Mouse (Mus musculus): ENCODE results near the gene Rgs8. TPM values are rescaled to one million over a fixed set of nuclear protein-coding genes. Genes with fewer than 3 reads are reported as not detected.

Gene Rgs8
- 16.4 and 19.7 TPM in 2 replicates for polyA plus RNA-seq (2014; fragmentation: Nextera tagmentation; extraction: Ambion mirVana)

DNA sequence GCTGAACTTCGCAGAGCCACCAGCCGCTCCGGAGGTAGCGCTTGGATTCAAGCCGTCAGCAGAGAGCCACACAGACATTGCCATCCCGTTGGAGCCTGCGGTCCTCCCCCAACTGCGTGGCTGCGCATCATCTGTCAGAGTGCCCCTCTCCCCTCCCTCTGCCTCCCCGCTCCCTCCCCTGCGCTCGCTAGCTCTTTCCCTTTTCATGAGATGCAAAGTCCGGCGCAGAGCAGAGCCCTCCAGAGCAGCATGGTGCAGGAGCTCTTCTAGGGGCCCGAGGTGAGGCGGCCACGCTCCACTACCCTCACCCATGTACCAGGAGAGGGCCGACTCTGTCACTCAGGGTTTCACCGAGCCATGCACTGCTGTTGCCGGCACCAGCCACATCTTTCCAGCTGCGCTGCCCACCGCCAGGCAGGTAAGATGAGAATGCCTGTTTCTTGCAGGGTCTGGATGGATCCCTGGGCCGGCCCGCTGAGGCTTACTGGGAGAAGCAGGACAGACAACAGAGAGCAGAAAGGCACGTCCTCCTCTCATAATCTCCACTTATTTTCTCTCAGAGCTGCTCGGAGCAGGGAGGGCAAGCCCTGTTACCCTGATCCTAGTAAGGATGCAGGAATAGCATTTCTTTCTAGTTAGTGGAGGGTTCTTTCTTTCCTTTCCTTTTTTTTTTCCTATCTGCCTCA is at the start of gene Rgs8:
Rgs8 (plus strand) TSS at position 88 of the 686 bp plus-strand sequence.
- Histone ChIP-seq H3K27me3 (ENCODE audit: control insufficient read depth, insufficient read depth, low read length) (no peaks in the 10 kb centered on the region), H3K27ac (peak within 1 kb of the TSS; percentile 76), H3K9ac (peak within 1 kb of the TSS; percentile 60), H3K4me3 (replicated peaks; ENCODE audit: low read length) (peak within 1 kb of the TSS; percentile 37), H3K4me2 (replicated peaks) (peak within 1 kb of the TSS; percentile 61), H3K36me3 (replicated peaks; ENCODE audit: control insufficient read depth, insufficient read depth) (no peaks in the 10 kb centered on the region), H3K4me1 (replicated peaks; ENCODE audit: control insufficient read depth, insufficient read depth, low read length) (peaks cover 27% of the 10 kb centered on the region), H3K9me3 (ENCODE audit: control insufficient read depth, low read length) (no peaks in the 10 kb centered on the region)
- DNase-seq (ENCODE audit: low spot score) (peak; percentile 67), ATAC-seq (ENCODE audit: low FRiP score) (peak; percentile 84)
- under 1% methylated on average over 26 of the region's 26 CpGs for WGBS

DNA sequence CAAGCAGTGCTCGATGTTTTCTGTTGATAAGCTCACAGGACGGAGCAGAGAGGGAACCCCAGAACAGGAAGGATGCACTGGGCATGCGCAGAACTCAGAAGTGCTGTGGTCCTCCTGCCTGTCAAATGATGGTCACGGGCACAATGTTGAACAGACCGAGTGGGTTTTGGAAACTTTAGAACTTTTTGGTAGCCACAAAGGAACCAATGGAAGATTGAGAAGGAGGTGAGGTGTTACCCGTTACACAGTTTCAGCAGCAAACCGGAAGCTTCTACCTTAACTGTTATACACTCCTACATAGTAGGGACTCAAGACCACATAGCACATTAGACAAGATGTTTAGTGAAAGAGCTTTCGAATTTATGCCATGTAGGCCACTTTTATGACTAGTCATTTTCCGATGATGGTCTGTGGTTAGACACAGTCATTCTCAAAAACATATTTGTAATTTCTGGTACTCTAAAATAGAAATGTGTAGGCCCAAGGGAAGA is 35.4 kb upstream of the Rgs8 start:
- 95% methylated on average over 9 of the region's 9 CpGs for WGBS
- Histone ChIP-seq H3K27me3 (ENCODE audit: control insufficient read depth, insufficient read depth, low read length) (no peaks in the 10 kb centered on the region), H3K4me1 (replicated peaks; ENCODE audit: control insufficient read depth, insufficient read depth, low read length) (no peaks in the 10 kb centered on the region), H3K4me3 (replicated peaks; ENCODE audit: low read length) (no peak overlapping the region), H3K9me3 (ENCODE audit: control insufficient read depth, low read length) (no peaks in the 10 kb centered on the region), H3K36me3 (replicated peaks; ENCODE audit: control insufficient read depth, insufficient read depth) (no peaks in the 10 kb centered on the region), H3K27ac (no peak overlapping the region), H3K9ac (no peak overlapping the region), H3K4me2 (replicated peaks) (no peak overlapping the region)
- ATAC-seq (ENCODE audit: low FRiP score) (no peak), DNase-seq (ENCODE audit: low spot score) (no peak)

DNA sequence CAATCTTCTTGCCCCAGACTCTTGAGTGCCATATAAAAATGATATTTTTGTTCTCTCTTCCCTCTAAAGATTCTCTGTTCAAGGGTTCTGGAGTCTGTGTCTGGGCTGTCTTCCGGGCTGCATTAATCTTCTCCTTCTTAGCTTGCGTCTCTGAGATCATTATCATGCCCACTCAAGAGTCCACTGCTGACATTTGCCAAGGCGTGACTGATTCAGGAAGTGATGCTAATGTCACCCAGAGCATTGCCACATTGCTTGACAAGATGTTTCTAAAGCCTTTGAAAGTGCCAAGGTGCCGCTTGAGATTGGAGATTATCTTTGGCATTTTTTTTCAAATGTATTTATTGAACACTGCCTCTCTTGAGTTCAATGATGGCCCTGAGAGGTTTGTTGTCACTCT is 29.8 kb upstream of the Rgs8 start:
- DNase-seq (ENCODE audit: low spot score) (no peak), ATAC-seq (ENCODE audit: low FRiP score) (no peak)
- Histone ChIP-seq H3K4me2 (replicated peaks) (no peak overlapping the region), H3K4me1 (replicated peaks; ENCODE audit: control insufficient read depth, insufficient read depth, low read length) (no peaks in the 10 kb centered on the region), H3K27ac (no peak overlapping the region), H3K27me3 (ENCODE audit: control insufficient read depth, insufficient read depth, low read length) (no peaks in the 10 kb centered on the region), H3K36me3 (replicated peaks; ENCODE audit: control insufficient read depth, insufficient read depth) (no peaks in the 10 kb centered on the region), H3K4me3 (replicated peaks; ENCODE audit: low read length) (no peak overlapping the region), H3K9me3 (ENCODE audit: control insufficient read depth, low read length) (no peaks in the 10 kb centered on the region), H3K9ac (no peak overlapping the region)
- 86% methylated on average over 4 of the region's 4 CpGs for WGBS

DNA sequence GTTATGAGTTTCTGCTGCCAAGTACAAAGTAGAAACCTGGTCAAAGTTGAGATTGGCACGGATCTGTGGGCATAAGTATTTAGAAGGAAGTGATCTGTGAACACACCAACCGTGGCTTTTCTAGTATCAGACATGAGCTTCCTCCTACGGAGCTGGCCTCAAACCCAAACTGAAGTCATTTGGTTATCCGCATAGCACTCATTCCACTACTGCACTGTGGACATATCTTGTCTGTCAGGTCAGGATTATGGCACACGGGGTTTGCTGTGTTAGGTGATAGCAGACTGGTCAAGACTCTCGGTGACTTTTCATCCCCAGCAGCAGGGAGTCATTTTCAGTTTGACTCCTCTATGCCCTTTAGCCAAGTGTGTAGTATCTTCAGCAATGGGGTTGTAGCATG is 20.1 kb upstream of the Rgs8 start:
- ATAC-seq (ENCODE audit: low FRiP score) (no peak), DNase-seq (ENCODE audit: low spot score) (no peak)
- H3K27ac ChIP-seq = no peak overlapping the region
- no peaks in the 10 kb centered on the region for H3K9me3 ChIP-seq (ENCODE audit: control insufficient read depth, low read length)
- WGBS = 94% methylated on average over 6 of the region's 6 CpGs
- no peak overlapping the region for H3K4me3 ChIP-seq (replicated peaks; ENCODE audit: low read length)
- H3K4me2 ChIP-seq (replicated peaks) = no peak overlapping the region
- no peaks in the 10 kb centered on the region for H3K36me3 ChIP-seq (replicated peaks; ENCODE audit: control insufficient read depth, insufficient read depth)
- H3K27me3 ChIP-seq (ENCODE audit: control insufficient read depth, insufficient read depth, low read length) = no peaks in the 10 kb centered on the region
- H3K4me1 ChIP-seq (replicated peaks; ENCODE audit: control insufficient read depth, insufficient read depth, low read length) = no peaks in the 10 kb centered on the region
- no peak overlapping the region for H3K9ac ChIP-seq

DNA sequence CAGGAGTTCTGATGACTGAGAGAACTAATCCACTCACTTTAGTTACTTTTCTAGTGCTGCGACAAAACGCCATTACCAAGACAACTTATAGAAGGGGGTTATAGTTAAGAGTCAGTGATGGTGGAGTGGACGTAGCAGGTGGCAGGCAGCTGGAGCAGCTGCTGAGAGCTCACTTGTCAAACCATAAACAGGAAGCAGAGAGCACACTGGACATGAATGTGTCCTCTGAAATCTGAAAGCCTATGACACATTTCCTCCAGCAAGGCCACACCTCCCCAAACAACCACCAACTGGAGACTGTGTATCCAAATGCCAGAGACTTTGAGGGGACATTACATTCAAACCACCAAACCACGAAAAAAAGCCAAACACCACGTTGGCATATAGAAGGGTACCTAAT is 17.8 kb upstream of the Rgs8 start:
- no peak overlapping the region for H3K9ac ChIP-seq
- H3K27ac ChIP-seq = no peak overlapping the region
- H3K4me2 ChIP-seq (replicated peaks) = no peak overlapping the region
- 83% methylated on average over 5 of the region's 5 CpGs for WGBS
- H3K9me3 ChIP-seq (ENCODE audit: control insufficient read depth, low read length) = no peaks in the 10 kb centered on the region
- H3K36me3 ChIP-seq (replicated peaks; ENCODE audit: control insufficient read depth, insufficient read depth) = no peaks in the 10 kb centered on the region
- H3K4me3 ChIP-seq (replicated peaks; ENCODE audit: low read length) = no peak overlapping the region
- DNase-seq (ENCODE audit: low spot score) (no peak), ATAC-seq (ENCODE audit: low FRiP score) (no peak)
- H3K27me3 ChIP-seq (ENCODE audit: control insufficient read depth, insufficient read depth, low read length) = no peaks in the 10 kb centered on the region
- H3K4me1 ChIP-seq (replicated peaks; ENCODE audit: control insufficient read depth, insufficient read depth, low read length) = no peaks in the 10 kb centered on the region

DNA sequence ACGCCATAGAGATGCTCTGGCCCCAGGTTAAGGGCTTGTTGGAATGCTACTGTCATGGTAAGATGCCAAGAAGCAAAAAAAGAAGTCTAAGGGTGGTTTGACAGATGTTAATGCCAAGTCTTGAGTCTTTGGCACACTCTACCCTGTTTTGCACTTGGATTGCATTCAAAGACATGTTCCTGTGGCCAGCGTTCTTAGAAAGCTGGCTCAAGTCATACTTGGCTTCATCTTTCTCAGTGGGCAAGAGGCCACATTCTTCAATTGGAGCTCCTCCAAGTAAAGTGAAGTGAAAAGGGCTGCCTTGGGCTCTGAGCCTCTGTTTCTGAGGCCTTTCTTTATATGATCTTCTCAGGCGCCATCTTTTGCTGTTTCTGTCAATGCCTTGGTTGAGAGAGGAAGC is 17.3 kb upstream of the Rgs8 start:
- H3K4me1 ChIP-seq (replicated peaks; ENCODE audit: control insufficient read depth, insufficient read depth, low read length) = no peaks in the 10 kb centered on the region
- ATAC-seq (ENCODE audit: low FRiP score) (no peak), DNase-seq (ENCODE audit: low spot score) (peak; percentile 47)
- no peak overlapping the region for H3K9ac ChIP-seq
- no peaks in the 10 kb centered on the region for H3K36me3 ChIP-seq (replicated peaks; ENCODE audit: control insufficient read depth, insufficient read depth)
- H3K27me3 ChIP-seq (ENCODE audit: control insufficient read depth, insufficient read depth, low read length) = no peaks in the 10 kb centered on the region
- H3K27ac ChIP-seq = no peak overlapping the region
- H3K4me3 ChIP-seq (replicated peaks; ENCODE audit: low read length) = no peak overlapping the region
- 75% methylated on average over 3 of the region's 3 CpGs for WGBS
- no peaks in the 10 kb centered on the region for H3K9me3 ChIP-seq (ENCODE audit: control insufficient read depth, low read length)
- H3K4me2 ChIP-seq (replicated peaks) = no peak overlapping the region

DNA sequence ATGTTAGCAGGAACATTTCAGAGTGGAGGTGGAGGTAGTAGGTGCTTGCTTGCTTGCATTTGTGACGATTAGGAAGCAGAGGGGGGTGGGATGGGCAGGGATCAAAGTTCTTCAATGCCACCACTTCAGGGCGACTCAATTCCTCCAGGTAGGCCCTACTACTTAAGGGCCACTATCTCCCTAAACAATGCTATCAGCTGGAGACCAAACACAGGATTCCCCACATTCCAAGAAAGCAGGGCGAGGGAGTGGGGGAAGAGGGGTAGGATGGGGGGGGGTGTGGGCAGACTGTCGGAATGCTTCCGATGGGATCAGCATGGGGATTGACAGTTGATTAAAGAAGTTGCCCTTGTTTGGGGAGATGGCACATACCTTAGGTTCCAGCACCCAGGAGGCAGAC is 16.0 kb upstream of the Rgs8 start:
- Histone ChIP-seq H3K36me3 (replicated peaks; ENCODE audit: control insufficient read depth, insufficient read depth) (no peaks in the 10 kb centered on the region), H3K27ac (no peak overlapping the region), H3K4me1 (replicated peaks; ENCODE audit: control insufficient read depth, insufficient read depth, low read length) (peaks cover 8% of the 10 kb centered on the region), H3K27me3 (ENCODE audit: control insufficient read depth, insufficient read depth, low read length) (no peaks in the 10 kb centered on the region), H3K4me3 (replicated peaks; ENCODE audit: low read length) (no peak overlapping the region), H3K9me3 (ENCODE audit: control insufficient read depth, low read length) (no peaks in the 10 kb centered on the region), H3K4me2 (replicated peaks) (no peak overlapping the region), H3K9ac (no peak overlapping the region)
- no peak for DNase-seq (ENCODE audit: low spot score)
- ATAC-seq (ENCODE audit: low FRiP score) = no peak
- WGBS = 75% methylated on average over 5 of the region's 5 CpGs

DNA sequence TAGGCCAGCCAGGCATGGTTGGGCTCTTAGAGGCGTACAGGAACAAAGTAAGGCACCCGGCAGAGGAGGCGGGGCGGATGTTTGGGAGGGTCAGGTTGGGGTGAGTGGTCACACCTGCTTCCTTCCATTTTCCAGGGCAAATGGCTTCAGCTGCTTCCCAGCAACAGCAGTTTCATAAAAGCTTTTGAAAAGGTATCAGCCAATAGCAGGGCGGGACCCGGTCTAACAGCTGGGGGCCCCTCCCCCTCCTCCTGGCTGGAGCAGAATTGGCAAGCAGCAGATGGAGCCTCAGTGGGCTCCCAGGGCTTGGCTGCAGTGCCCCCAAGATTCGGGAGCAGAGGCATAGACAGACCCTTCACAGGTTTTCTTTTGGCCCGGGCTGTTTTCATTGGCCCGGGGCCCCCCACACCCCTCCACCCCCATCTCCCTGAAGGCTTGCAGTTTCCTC is 11.3 kb upstream of the Rgs8 start:
- Histone ChIP-seq H3K27me3 (ENCODE audit: control insufficient read depth, insufficient read depth, low read length) (no peaks in the 10 kb centered on the region), H3K36me3 (replicated peaks; ENCODE audit: control insufficient read depth, insufficient read depth) (no peaks in the 10 kb centered on the region), H3K4me3 (replicated peaks; ENCODE audit: low read length) (no peak overlapping the region), H3K27ac (peak overlapping the region; percentile 75), H3K9me3 (ENCODE audit: control insufficient read depth, low read length) (no peaks in the 10 kb centered on the region), H3K4me2 (replicated peaks) (peak overlapping the region; percentile 43), H3K4me1 (replicated peaks; ENCODE audit: control insufficient read depth, insufficient read depth, low read length) (peaks cover 21% of the 10 kb centered on the region), H3K9ac (peak overlapping the region; percentile 21; the same call in 1 of the 2 replicates)
- DNase-seq (ENCODE audit: low spot score) (peak; percentile 64), ATAC-seq (ENCODE audit: low FRiP score) (peak; percentile 92)
- 3% methylated on average over 9 of the region's 9 CpGs for WGBS

DNA sequence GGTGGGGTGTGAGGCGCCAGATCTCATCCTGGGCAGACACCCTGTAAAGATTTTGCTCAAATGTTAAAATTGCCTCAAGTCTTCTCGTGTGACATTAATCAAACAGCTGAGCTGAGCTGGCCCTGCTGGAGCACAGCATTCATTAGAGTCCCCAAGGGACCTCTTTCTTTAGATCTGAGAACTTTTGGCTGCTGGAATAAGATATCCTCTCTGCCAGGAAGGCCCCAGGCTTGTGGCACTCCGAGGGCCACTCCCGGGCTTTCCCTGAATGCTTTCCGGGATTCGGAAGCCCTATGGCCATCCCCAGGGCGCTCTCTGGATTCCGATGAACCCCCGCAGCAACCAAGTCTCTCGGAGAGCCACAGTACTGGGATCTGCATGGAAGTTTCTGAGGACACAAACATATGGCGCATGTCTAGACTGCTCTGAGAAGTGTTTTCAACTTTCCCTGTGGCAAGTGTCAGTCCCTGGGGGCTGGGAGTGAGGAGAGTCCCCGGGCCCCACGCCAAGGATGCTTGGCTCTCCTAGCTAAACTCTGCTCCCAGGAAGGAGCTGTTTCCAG is 10.8 kb upstream of the Rgs8 start:
- Histone ChIP-seq H3K4me3 (replicated peaks; ENCODE audit: low read length) (no peak overlapping the region), H3K36me3 (replicated peaks; ENCODE audit: control insufficient read depth, insufficient read depth) (no peaks in the 10 kb centered on the region), H3K4me2 (replicated peaks) (peak overlapping the region; percentile 43), H3K4me1 (replicated peaks; ENCODE audit: control insufficient read depth, insufficient read depth, low read length) (peaks cover 21% of the 10 kb centered on the region), H3K27me3 (ENCODE audit: control insufficient read depth, insufficient read depth, low read length) (no peaks in the 10 kb centered on the region), H3K9ac (peak overlapping the region; percentile 24; the same call in 1 of the 2 replicates), H3K27ac (peak overlapping the region; percentile 75), H3K9me3 (ENCODE audit: control insufficient read depth, low read length) (no peaks in the 10 kb centered on the region)
- 1% methylated on average over 13 of the region's 13 CpGs for WGBS
- ATAC-seq (ENCODE audit: low FRiP score) (peak; percentile 77), DNase-seq (ENCODE audit: low spot score) (peak; percentile 68)

Data from hindbrain, embryonic 14.5 days (tissue).